Mouse (Mus musculus): Measurements from ENCODE around the gene Gm17018.

Gene Gm17018

GRCm38 (mm10) chr19:45622144-45622543 is 61.7 kb downstream of the Gm17018 start:
- ATAC-seq (ENCODE audit: low TSS enrichment), result no peak

- ATAC-seq (ENCODE audit: low TSS enrichment), result no peak
Measured at GRCm38 (mm10) chr19:45623710-45624109, 63.3 kb downstream of the Gm17018 start.

DNA sequence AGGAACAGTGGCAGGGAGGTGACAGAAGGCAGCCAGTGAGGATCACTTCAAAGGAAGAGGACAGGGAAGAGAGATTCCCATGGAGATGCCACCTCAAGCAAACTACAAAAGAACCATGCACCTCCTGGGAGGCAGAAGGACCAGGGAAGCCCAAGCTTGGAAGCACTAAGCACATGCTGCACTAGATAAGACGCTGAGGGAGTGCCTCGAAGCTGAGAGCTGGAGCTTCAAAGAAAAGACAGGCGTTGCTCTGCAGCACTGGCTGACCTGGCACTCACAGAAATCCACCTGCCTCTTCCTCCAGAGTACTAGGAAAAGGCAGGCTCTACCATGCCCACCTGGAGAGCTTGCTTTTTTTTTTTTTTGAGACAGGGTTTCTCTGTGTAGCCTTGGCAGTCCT is 66.6 kb downstream of the Gm17018 start:
- ATAC-seq (ENCODE audit: low TSS enrichment), result no peak

DNA sequence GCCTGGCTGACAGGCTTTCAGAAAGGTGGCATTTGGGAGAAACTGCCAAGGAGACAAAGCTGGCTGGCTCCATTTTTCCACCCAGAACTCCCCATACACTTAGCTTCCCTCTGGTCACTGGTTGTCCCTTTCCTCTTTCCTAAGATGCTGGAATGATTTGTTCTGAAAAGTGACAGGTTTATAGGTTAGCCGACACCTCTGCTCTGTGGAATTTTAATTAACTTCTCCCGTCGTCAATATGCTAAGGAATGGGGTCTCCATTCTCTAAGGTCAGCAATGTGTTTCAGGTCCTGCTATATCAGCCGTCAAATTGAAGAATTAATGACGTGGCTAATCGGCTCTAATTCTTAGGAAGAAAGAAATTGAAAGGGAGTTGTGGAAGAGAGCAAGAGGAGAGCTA is 68.2 kb downstream of the Gm17018 start:
- ATAC-seq (ENCODE audit: low TSS enrichment), result no peak

- ATAC-seq (ENCODE audit: low TSS enrichment), result no peak
Measured at GRCm38 (mm10) chr19:45629219-45629618, 68.8 kb downstream of the Gm17018 start.

Data from frontal cortex, adult (tissue).